Mouse (Mus musculus) midbrain, postnatal 0 days (tissue): ENCODE data around the gene Pth1r. TPM values are rescaled to one million over a fixed set of nuclear protein-coding genes. Genes with fewer than 3 reads are reported as not detected.

Source experiments
- ATAC-seq: fragments of 200-750 bp; cut with Nextera tagmentation; 2 replicates; pipeline ENCODE4 v1.8.0; 2017; ENCODE audit warnings: moderate number of reproducible peaks, mild to moderate bottlenecking, moderate TSS enrichment, moderate library complexity; ENCODE audit not compliant: low FRiP score
- DNase-seq: peaks from one replicate; pipeline ENCODE4 v3.0.0-alpha.2; 2015; ENCODE audit warnings: low spot score
- H3K27ac ChIP-seq: fragments of 300-500 bp; sonication (generic); 2 replicates; pipeline ENCODE4 v1.5.1; 2014; ENCODE audit warnings: low read depth, mild to moderate bottlenecking, low read length, mixed read lengths
- H3K27me3 ChIP-seq: fragments of 300-500 bp; sonication (generic); 2 replicates; pipeline ENCODE4 v1.6.1; 2014; ENCODE audit warnings: low read length, control low read depth, mixed read lengths; ENCODE audit not compliant: insufficient read depth
- H3K36me3 ChIP-seq: fragments of 300-500 bp; sonication (generic); 2 replicates; pipeline ENCODE4 v1.6.1; 2014; ENCODE audit warnings: low read length, control low read depth, mixed read lengths; ENCODE audit not compliant: insufficient read depth
- H3K4me1 ChIP-seq: fragments of 300-500 bp; sonication (generic); 2 replicates; pipeline ENCODE4 v1.6.1; 2014; ENCODE audit warnings: mild to moderate bottlenecking, control low read depth, antibody characterized with exemption, low read length, mixed read lengths; ENCODE audit not compliant: insufficient read depth
- H3K4me2 ChIP-seq: fragments of 300-500 bp; sonication (generic); 2 replicates; pipeline ENCODE4 v1.6.1; 2014; ENCODE audit warnings: low read depth, mild to moderate bottlenecking, low read length, mixed read lengths; ENCODE audit not compliant: poor library complexity, severe bottlenecking
- H3K4me3 ChIP-seq: fragments of 300-500 bp; sonication (generic); 2 replicates; pipeline ENCODE4 v1.5.1; 2014; ENCODE audit warnings: low read depth, mild to moderate bottlenecking, low read length, moderate library complexity
- H3K9ac ChIP-seq: fragments of 300-500 bp; sonication (generic); replicated peaks from 2 replicates; pipeline ENCODE4 v1.6.1; 2014; ENCODE audit warnings: mild to moderate bottlenecking, low read length, moderate library complexity, mixed read lengths; ENCODE audit not compliant: poor library complexity, severe bottlenecking
- H3K9me3 ChIP-seq: fragments of 300-500 bp; sonication (generic); 2 replicates; pipeline ENCODE4 v1.6.1; 2016; ENCODE audit warnings: low read length, control low read depth
- CTCF ChIP-seq: IDR thresholded peaks from 2 replicates; pipeline ENCODE4 v1.5.1; 2016; ENCODE audit warnings: antibody characterized with exemption, mild to moderate bottlenecking
- WGBS: fragments of 180-500 bp; shearing (Covaris S2); extraction: QIAGEN DNeasy Blood & Tissue Kit; methylation state at CpG from one replicate; pipeline ENCODE4 v1.1.7; 2014; 5-methylcytosine and 5-hydroxymethylcytosine counted together
- polyA plus RNA-seq: library from polyadenylated mRNA; unstranded; fragments of >200 nt; fragmentation: Nextera tagmentation; extraction: Ambion mirVana; gene quantifications from 2 replicates; pipeline ENCODE4 v1.2.1, GENCODE M21; 2015
- total RNA-seq: library from RNA; depleted of rRNA; stranded (reverse); fragments of >200 nt; gene quantifications from 2 replicates; pipeline ENCODE4 v1.2.3, GENCODE M21; 2014

Pth1r gene
- total and polyA plus RNA-seq, 2 experiments from 2014 or later: 8.3 to 20.8 TPM

- H3K27me3 ChIP-seq: no peaks in the 10 kb centered on the region
- DNase-seq: no peak
- H3K27ac ChIP-seq: no peak overlapping the region
- H3K4me2 ChIP-seq: no peak overlapping the region
- no peaks in the 10 kb centered on the region for H3K9me3 ChIP-seq
- no peak for ATAC-seq
- 90% methylated on average over 8 of the region's 8 CpGs for WGBS
- H3K4me1 ChIP-seq: peaks cover 2% of the 10 kb centered on the region; the same call in 1 of the 2 replicates
- H3K4me3 ChIP-seq: no peak overlapping the region
- 0 out of 2 replicates have a peak, but pooled peaks cover 8% of the 10 kb centered on the region for H3K36me3 ChIP-seq
- no peak for TF ChIP-seq CTCF
- no peak overlapping the region for H3K9ac ChIP-seq
Observed at GRCm38 (mm10) chr9:110689261-110689779, 57.6 kb downstream of the Pth1r start.

GRCm38 (mm10) chr9:110687846-110688245, 59.1 kb downstream of the Pth1r start:
- Histone ChIP-seq H3K27me3 (no peaks in the 10 kb centered on the region), H3K9ac (no peak overlapping the region), H3K36me3 (no peaks in the 10 kb centered on the region), H3K4me1 (peaks cover 11% of the 10 kb centered on the region; the same call in 1 of the 2 replicates), H3K9me3 (no peaks in the 10 kb centered on the region), H3K4me2 (no peak overlapping the region), H3K4me3 (no peak overlapping the region), H3K27ac (no peak overlapping the region)
- no peak for ATAC-seq
- 80% methylated on average over 2 of the region's 2 CpGs for WGBS
- no peak for TF ChIP-seq CTCF
- no peak for DNase-seq

GRCm38 (mm10) chr9:110687061-110687460, 59.9 kb downstream of the Pth1r start:
- no peaks in the 10 kb centered on the region for H3K27me3 ChIP-seq
- ATAC-seq (no peak), DNase-seq (no peak)
- no peaks in the 10 kb centered on the region for H3K36me3 ChIP-seq
- peak; percentile 29 for TF ChIP-seq CTCF
- H3K9me3 ChIP-seq: no peaks in the 10 kb centered on the region
- no peak overlapping the region for H3K4me3 ChIP-seq
- 54% methylated on average over 5 of the region's 5 CpGs for WGBS
- peaks cover 14% of the 10 kb centered on the region; the same call in 1 of the 2 replicates for H3K4me1 ChIP-seq
- H3K9ac ChIP-seq: no peak overlapping the region
- H3K27ac ChIP-seq: no peak overlapping the region
- no peak overlapping the region for H3K4me2 ChIP-seq

- Histone ChIP-seq H3K36me3 (no peaks in the 10 kb centered on the region), H3K4me2 (no peak overlapping the region), H3K27ac (no peak overlapping the region), H3K9me3 (no peaks in the 10 kb centered on the region), H3K9ac (no peak overlapping the region), H3K27me3 (no peaks in the 10 kb centered on the region), H3K4me3 (no peak overlapping the region), H3K4me1 (peaks cover 15% of the 10 kb centered on the region; the same call in 1 of the 2 replicates)
- DNase-seq: no peak
- no peak for ATAC-seq
- no peak for TF ChIP-seq CTCF
- 48% methylated on average over 3 of the region's 3 CpGs for WGBS
Observed at GRCm38 (mm10) chr9:110686472-110686871, 60.5 kb downstream of the Pth1r start.

- no peak overlapping the region for H3K4me2 ChIP-seq
- TF ChIP-seq CTCF: no peak
- 84% methylated on average over 5 of the region's 5 CpGs for WGBS
- no peak overlapping the region for H3K27ac ChIP-seq
- H3K4me1 ChIP-seq: peaks cover 15% of the 10 kb centered on the region; the same call in 1 of the 2 replicates
- H3K4me3 ChIP-seq: no peak overlapping the region
- H3K36me3 ChIP-seq: no peaks in the 10 kb centered on the region
- H3K9ac ChIP-seq: no peak overlapping the region
- DNase-seq (no peak), ATAC-seq (no peak)
- H3K9me3 ChIP-seq: no peaks in the 10 kb centered on the region
- H3K27me3 ChIP-seq: no peaks in the 10 kb centered on the region
Observed at GRCm38 (mm10) chr9:110685591-110685990, 61.4 kb downstream of the Pth1r start.

- 77% methylated on average over 8 of the region's 8 CpGs for WGBS
- no peak overlapping the region for H3K4me3 ChIP-seq
- no peak for TF ChIP-seq CTCF
- peaks cover 15% of the 10 kb centered on the region; the same call in 1 of the 2 replicates for H3K4me1 ChIP-seq
- ATAC-seq (no peak), DNase-seq (no peak)
- no peak overlapping the region for H3K27ac ChIP-seq
- no peaks in the 10 kb centered on the region for H3K27me3 ChIP-seq
- H3K9me3 ChIP-seq: no peaks in the 10 kb centered on the region
- no peaks in the 10 kb centered on the region for H3K36me3 ChIP-seq
- no peak overlapping the region for H3K9ac ChIP-seq
- no peak overlapping the region for H3K4me2 ChIP-seq
Observed at GRCm38 (mm10) chr9:110685187-110685586, 61.8 kb downstream of the Pth1r start.
